Mouse (Mus musculus): ENCODE data around the gene Gm10715. TPM values are rescaled to one million over a fixed set of nuclear protein-coding genes. Genes with fewer than 3 reads are reported as not detected.
"Not testable (repeated sequence)": the region's sequence is repeated elsewhere in the genome, so short reads cannot be mapped to it uniquely, and the experiment has no call there.

Gene Gm10715
- polyA plus RNA-seq, 1 experiment from 2014 or later = not detected

GRCm38 (mm10) chr9:3034299-3034698, 2.4 kb upstream of the Gm10715 start, which contains the start of gene Gm17535:
Gene Gm17535, plus strand, starts transcription at chr9:3034599.
- not testable (repeated sequence) for ATAC-seq; H3K36me3 ChIP-seq (ENCODE audit: insufficient read depth, low read length); H3K9me3 ChIP-seq (ENCODE audit: low read length); DNase-seq (ENCODE audit: low spot score); H3K4me2 ChIP-seq (replicated peaks; ENCODE audit: low read depth, low read length); H3K4me3 ChIP-seq (ENCODE audit: low read depth, low read length); H3K27me3 ChIP-seq (replicated peaks; ENCODE audit: insufficient read depth, low read length); H3K4me1 ChIP-seq (ENCODE audit: insufficient read depth, low read depth, low read length); H3K27ac ChIP-seq (ENCODE audit: low read length); H3K9ac ChIP-seq (replicated peaks; ENCODE audit: low read depth)
- WGBS = no CpG with 5 or more reads among the region's 8 CpGs

DNA sequence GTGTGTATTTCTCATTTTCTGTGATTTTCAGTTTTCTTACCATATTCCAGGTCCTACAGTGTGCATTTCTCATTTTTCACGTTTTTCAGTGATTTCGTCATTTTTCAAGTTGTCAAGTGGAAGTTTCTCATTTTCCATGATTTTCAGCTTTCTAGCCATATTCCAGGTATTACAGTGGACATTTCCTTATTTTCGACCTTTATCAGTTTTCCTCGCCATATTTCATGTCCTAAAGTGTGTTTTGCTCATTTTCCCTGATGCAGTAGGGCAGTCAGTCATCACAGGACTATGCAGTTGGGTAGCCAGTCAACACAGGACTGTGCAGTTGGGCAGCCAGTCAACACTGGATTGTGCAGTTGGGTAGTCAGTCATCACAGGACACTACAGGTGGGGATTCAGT, 1.5 kb downstream of the Gm10715 start:
- not testable (repeated sequence) for H3K9ac ChIP-seq (replicated peaks; ENCODE audit: low read depth); H3K4me3 ChIP-seq (ENCODE audit: low read depth, low read length); H3K36me3 ChIP-seq (ENCODE audit: insufficient read depth, low read length); ATAC-seq; H3K9me3 ChIP-seq (ENCODE audit: low read length); H3K27ac ChIP-seq (ENCODE audit: low read length); H3K4me1 ChIP-seq (ENCODE audit: insufficient read depth, low read depth, low read length); H3K27me3 ChIP-seq (replicated peaks; ENCODE audit: insufficient read depth, low read length); H3K4me2 ChIP-seq (replicated peaks; ENCODE audit: low read depth, low read length); DNase-seq (ENCODE audit: low spot score)
- WGBS = 61% methylated on average over 4 of the region's 4 CpGs

Small RNA genes within 50 kb of the gene (microRNA-seq; reads per million reads assigned to microRNA genes)
- not detected for gene Mir101c

Other genes starting within 250 kb of the Gm10715 start
- gene Gm10722, start 36.0 kb upstream of the Gm10715 start, polyA plus RNA-seq (2015; fragmentation: Nextera tagmentation; extraction: Ambion mirVana) = not detected in 2 replicates
- 0.36 TPM in 1 of 2 replicates, not detected in the other for gene Gm11168, start 33.5 kb upstream of the Gm10715 start, polyA plus RNA-seq (2015; fragmentation: Nextera tagmentation; extraction: Ambion mirVana)
- gene Gm10721, start 23.7 kb upstream of the Gm10715 start, polyA plus RNA-seq (2015; fragmentation: Nextera tagmentation; extraction: Ambion mirVana) = 0.36 TPM in 1 of 2 replicates, not detected in the other
- gene Gm10720, start 21.2 kb upstream of the Gm10715 start, polyA plus RNA-seq (2015; fragmentation: Nextera tagmentation; extraction: Ambion mirVana) = not detected in 2 replicates
- gene Gm10719, start 19.5 kb upstream of the Gm10715 start, polyA plus RNA-seq (2015; fragmentation: Nextera tagmentation; extraction: Ambion mirVana) = 0.83 and 1.2 TPM in 2 replicates
- 1.6 and 2.9 TPM in 2 replicates for gene Gm10718, start 13.3 kb upstream of the Gm10715 start, polyA plus RNA-seq (2015; fragmentation: Nextera tagmentation; extraction: Ambion mirVana)
- 1.1 and 1.8 TPM in 2 replicates for gene Gm10717, start 11.5 kb upstream of the Gm10715 start, polyA plus RNA-seq (2015; fragmentation: Nextera tagmentation; extraction: Ambion mirVana)
- gene Gm17535, start 2.3 kb upstream of the Gm10715 start, polyA plus RNA-seq (2015; fragmentation: Nextera tagmentation; extraction: Ambion mirVana) = not detected in 2 replicates